Mouse (Mus musculus): ENCODE results near the gene Acot5. TPM values are rescaled to one million over a fixed set of nuclear protein-coding genes. Genes with fewer than 3 reads are reported as not detected.
"Not testable (repeated sequence)": the region's sequence is repeated elsewhere in the genome, so short reads cannot be mapped to it uniquely, and the experiment has no call there.

The Acot5 gene
- total and polyA plus RNA-seq, 3 experiments, result 0.23 to 0.52 (median 0.35) TPM

DNA sequence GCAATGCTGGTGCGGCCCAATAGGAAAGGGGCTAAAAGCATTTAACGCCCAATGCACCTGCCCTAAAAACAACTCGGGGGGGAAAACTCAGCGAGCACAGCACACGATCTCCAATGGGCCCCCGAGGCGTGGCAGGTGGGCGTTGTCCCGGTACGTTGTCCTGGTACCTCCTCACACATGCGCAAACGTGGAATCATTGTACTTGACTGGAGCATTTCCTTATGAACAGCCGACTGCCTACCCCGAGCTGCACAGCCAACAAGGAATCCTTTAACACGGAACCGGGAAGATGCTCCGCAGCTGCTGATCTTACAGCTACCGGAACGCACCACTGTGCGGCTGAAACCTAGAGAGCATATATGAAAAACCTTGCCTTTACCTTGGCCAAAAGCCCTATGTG lies 6.8 kb upstream of the Acot5 start:
- DNase-seq, result no peak

DNA sequence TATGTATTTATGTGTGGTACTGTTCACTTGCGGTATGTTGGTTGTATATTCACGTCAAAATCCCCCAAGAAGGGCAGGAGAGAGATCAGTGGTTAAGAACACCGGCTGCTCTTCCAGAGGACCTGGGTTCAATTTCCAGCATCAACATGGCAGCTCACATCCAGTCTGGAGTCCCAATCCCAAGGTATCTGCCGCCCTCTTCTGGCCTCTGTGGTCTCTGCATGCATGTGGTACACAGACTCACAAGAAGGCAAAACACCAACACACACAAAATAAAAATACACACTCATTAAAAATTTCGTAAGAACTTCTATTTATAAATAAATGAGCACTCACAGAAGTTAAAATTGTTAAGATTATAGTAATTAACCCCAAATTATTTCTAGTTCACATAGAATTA lies 5.9 kb upstream of the Acot5 start:
- DNase-seq, result no peak

DNA sequence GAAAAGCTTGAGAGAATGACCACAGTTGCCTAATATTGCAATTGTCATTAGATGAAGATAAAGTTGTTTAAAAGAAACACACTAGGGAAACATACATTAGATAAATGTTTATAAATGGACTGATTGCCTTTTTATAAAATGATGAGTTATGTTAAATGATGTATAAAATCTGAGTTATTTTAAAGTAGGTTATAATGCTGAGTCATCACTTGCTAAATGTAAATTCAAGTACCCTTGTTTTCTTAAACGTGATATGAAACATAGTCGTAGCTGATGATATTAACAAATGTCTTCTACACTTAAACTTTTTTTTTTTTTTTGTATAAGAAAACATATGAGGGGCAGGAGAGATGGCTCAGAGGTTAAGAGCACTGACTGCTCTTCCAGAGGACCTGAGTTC lies 5.3 kb upstream of the Acot5 start:
- no peak for DNase-seq

DNA sequence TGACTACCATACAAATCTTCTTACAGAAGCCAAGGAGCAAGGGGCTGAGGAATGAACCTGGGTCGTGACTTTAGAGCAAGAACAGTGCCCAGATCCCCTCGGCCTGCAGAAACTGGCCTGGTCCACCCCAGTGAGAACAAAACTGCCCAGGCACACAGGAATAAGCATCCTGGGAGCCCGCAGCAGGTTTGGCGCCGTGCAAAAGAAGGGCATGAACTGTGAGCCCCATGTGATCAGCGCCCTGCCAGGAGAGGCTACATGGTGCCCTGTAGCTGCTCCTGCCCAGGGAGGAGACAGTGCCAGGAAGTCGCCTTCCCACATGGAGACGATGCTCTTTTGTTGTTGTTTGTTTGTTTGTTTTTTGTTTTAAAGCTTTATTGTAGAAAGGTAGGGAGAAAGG lies 4.5 kb upstream of the Acot5 start:
- DNase-seq, result no peak

DNA sequence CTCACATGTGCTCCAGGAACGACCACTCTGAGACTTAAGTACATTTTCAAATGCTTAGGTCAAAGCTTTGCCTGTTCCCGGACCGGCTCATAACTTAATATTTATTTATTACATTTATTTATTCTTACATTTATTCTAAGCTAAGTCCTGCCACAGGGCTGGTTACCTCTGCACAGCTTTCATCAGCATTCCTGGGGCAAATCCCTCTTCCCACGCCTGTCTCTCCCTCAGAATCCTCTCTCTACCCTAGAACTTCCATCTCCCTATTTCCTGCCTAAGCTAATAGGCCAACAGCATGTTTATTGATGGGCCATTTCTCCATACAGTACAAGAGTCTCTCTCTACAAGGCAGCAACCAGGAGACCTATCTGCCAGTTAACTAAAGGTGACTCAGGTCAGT lies 1.4 kb upstream of the Acot5 start:
- no peak for DNase-seq

DNA sequence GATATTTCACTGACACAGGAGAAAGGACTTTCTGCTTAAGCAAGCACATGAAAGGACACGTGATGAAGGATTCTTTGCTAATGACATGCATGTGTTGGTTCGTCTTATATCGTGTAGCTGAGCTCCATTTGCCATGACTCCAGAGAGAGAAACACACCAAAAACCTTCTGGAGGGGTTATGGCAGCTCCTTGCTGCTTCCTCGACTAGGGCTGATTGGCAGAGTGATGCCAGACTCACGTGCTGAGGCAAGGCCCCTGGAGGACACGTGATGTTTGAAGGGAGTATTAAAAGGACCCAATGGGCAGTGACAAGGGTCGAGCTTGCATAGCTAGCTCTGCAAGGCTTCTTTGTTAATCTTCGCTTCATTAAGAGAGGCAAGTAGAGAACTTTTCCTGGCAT lies 829 bp upstream of the Acot5 start:
- DNase-seq, result no peak

DNA sequence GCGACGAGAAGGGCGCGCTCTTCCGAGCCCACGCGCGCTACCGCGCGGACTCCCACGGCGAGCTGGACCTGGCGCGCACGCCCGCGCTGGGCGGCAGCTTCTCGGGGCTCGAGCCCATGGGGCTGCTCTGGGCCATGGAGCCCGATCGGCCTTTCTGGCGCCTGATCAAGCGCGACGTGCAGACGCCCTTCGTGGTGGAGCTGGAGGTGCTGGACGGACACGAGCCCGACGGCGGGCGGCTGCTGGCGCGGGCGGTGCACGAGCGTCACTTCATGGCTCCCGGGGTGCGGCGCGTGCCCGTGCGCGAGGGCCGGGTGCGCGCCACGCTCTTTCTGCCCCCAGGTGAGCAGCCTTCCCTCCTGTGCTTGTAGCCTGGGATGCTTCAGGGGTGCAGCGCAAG lies 457 bp downstream of the Acot5 start:
- peak; percentile 67 for DNase-seq

DNA sequence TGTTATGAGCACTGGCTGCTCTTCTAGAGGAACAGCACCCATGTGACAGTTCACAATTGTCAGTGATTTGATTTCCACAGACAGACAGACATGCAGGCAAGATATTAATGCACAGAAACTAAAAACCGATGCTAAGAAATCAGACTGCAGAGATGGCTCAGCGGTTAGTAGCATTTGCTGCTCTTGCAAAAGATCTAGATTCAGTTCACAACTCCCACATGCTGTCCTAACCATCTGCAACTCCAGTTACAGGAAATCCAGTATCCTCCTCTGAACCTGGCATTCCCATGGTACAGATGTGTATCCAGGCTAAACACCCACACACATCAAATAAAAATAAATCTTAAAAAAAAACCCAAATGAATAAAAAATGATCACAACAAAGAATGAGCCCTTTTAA lies 2.6 kb downstream of the Acot5 start:
- no peak for DNase-seq

DNA sequence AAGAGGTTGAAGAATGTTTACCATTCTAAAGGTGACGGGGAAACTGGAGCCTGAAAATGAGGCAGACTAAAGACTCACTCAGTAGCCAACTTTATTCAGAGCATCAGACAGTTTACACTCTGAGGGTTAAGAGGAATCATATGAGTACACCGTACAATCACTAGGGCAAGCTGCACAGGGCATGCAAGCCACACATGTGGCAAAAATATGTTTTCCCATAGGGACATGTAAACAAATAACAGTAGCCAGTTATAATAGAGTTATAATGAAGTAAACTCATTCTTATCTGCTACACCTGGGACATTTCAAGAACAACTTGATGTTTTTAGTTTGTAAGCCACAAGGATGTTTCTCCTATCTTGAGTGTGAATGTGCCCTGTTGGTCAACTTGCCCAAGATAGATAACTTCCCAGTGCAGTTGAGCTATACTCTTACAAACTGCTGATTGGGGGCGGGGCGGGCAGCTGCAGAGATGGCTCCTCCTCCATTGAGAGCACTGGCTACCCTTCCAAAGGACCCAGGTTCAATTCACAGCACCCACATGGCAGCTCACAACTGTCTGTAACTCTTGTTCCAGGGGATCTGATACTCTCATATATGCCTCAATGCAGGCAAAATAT lies 8.4 kb downstream of the Acot5 start:
- no peak for DNase-seq

DNA sequence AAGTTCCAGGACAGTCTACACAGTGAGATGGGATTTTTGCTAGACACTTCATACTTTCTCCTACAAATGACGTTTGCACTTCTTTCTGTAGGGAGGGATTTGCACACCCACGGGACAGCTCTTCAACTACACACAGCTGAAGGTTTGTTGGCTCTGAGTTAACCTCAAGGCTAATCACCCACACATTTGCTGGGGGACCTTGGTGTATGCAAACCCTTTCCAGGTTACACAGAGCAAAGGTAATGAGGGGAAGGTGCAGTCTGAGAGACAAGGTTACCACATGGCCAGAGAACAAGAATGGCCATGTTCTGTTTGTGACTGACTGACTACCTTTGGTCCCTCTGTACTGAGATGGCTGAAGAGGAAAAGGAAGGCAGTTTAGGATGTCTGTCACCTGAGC lies 14.7 kb downstream of the Acot5 start:
- DNase-seq, result no peak

DNA sequence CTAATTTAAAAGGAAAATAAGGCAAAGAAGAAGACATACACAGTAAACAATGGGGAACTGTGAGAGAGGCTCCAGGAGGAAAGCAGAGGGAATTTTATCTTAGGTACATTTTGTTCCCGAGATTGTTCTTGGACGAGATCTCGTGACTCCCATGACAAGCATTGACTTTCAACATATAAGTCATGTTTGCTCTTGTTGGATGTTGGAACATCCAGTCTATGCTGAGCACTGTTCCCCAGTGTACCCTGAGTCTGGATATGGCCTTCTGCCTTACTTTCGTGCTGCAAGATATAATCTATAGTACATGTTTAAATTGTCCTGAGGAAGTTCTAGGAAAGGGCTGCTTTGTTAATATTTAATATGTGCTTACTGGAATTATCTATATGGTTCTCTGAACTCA lies 15.5 kb downstream of the Acot5 start:
- no peak for DNase-seq

DNA sequence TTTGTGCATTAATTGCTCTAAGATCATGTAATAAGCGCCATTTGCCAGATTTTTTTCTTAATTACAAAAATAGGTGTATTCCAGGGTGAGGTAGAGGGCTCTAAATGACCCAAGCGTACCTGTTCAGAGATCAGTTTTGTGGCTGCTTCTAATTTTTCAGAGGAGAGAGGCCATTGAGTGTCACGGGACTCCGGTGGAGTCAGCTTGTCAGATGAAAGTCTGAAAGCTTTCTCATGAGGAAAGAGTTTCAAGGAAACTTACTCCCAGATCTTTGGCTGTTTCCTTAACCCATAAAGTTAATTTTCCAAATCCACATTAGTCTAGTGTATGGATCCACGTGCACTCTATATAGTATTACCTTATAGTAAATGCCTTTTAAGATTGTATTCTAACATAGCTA lies 25.5 kb downstream of the Acot5 start:
- DNase-seq, result not testable (repeated sequence)

DNA sequence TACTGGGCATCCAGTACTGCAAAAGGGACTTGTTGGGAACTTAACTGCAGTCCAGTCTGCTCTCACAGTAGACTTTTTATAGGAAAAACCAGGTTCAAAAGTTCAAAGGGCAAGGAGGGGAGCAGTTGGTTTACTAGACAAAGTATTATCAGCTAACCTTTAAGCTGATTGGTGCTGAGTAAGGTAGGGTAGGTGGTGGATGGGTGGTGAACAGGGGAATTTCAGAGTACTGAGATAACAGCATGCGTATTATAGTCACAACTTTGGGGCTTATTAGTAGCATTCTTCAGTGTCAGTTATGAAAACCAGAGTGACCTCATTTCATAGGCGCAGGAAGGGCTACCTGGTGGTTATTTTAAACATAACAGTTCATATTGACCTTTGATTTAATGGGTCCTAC lies 30.5 kb downstream of the Acot5 start:
- no peak for DNase-seq

DNA sequence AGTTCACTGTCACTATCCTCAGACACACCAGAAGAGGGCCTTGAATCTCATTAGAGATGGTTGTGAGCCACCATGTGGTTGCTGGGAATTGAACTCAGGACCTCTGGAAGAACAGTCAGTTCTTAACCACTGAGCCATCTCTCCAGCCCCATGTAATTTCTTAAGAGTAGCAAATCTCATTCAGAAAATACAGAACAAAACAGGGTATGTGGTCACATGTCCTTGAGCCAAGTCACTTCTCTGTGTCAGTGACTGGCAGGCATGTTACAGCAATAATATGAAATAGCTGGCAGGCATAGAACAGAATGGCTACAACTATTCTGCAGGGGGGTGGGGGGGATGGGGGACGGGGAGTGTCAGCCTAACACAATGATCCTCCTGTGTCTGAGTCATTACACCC lies 30.9 kb downstream of the Acot5 start:
- DNase-seq, result peak; percentile 38

DNA sequence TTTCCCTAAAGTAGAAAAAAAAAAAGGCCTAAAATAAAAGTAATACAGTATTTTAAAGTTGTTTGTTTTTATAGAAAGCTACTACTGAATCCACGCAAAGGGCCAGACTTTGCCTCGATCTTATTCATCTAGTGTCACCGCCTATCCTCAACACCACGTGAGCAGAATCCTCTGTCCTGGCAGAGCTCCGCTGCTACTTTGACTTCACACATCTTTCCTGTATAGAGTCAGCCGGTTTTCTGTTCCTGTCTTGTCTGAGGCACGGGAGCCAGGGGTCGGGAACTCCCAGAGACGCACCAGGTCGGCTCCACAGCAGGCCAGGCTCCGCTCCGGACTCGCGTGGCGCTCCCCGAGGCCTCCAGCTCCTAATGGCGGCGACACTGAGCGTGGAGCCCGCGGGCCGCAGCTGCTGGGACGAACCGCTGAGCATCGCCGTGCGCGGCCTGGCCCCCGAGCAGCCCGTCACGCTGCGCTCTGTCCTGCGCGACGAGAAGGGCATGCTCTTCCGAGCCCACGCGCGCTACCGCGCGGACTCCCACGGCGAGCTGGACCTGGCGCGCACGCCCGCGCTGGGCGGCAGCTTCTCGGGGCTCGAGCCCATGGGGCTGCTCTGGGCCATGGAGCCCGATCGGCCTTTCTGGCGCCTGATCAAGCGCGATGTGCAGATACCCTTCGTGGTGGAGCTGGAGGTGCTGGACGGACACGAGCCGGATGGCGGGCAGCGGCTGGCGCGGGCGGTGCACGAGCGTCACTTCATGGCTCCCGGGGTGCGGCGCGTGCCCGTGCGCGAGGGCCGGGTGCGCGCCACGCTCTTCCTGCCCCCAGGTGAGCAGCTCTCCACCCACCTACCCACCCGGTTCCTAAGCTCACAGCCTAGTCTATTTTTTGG lies 31.7 kb downstream of the Acot5 start, which contains the start of gene Acot6:
Gene Acot6 (plus strand): TSS at position 51 of the 889 bp plus-strand sequence.
- DNase-seq, result peak; percentile 70

DNA sequence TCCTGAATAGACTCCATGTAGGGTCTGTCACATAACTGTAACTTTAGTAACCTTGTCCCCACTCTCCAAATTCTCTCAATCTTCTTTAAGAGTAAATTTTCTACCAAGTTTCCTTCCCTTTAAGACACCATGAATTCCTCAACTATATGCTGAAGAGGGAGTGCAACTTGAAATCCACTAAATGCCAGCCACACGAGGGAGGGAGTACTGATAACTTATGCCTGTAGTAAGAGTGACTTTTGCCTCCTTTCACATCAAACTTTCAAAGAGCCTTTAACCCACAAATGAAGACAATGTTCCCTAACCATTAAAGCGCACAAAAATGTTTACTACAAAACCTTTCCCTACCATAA lies 32.3 kb downstream of the Acot5 start:
- no peak for DNase-seq

DNA sequence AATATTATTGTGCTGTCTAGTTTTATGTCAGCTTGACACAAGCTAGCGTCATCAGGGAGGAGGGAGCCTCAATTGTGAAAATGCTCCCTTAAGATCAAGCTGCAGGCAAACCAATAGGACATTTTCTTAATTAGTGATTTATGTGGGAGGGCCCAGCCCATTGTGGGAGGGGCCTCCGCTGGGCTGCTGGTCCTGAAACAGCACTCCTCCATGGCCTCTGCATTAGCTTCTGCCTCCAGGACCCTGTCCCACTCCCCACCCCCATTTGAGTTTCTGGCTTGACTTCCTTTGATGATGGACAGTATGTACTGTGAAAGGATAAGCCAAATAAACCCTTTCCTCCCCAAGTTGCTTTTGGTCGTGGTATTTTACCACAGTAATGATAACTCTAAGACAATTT lies 37.9 kb downstream of the Acot5 start:
- no peak for DNase-seq

DNA sequence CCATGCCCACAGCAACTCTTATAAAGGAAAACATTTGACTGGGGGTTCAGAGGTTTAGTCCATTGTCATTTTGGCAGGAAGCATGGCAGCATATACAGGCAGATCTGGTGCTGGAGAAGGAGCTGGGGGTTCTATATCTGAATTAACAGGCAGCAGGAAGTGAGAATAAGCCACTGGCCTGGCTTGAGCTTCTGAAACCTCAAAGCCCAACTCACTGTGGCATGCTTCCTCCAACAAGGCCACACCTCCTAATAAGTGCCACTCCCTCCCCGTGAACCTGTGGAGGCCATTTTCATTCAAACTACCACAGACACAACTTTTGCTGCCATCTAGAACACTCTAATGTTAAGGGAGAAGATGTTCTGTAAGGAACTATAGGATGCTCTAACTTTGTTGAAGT lies 38.6 kb downstream of the Acot5 start:
- no peak for DNase-seq

DNA sequence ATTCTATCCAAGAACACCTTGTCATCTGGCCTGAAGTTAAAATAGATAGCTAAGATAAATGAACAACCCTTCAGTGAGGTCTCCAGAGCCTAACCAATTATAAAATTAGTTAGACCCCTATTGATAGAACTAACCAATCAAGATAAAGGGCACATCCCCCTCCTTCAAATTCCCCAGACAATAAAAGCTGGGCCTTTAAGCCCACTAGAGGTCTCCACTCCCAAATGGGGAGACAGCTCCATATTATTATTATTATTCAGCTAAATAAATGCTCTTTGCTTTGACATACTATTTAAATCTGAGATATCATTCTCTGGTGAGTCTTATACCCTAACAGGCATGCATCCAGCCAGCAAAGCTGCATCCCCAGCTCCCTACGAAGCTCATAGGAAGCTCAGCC lies 40.8 kb downstream of the Acot5 start:
- no peak for DNase-seq

DNA sequence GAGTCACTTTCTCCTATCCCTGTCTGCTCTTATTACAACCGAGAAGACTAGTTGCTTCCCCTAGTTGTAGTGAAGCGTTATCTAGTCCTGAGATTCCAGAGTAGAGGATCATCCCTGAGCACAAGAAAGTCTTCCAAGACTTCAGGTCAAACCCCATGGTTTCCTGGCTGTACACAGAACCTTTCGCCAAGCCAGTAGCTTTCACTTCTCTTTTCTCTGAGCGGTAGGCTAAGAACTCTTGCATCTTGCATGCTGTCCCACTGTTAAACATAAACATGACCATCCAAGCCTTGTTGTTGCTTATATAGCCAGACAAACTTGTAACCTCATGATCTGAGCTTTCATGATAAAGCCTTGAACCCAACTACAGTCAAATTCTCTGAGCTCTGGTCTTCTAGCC lies 41.7 kb downstream of the Acot5 start:
- no peak for DNase-seq

DNA sequence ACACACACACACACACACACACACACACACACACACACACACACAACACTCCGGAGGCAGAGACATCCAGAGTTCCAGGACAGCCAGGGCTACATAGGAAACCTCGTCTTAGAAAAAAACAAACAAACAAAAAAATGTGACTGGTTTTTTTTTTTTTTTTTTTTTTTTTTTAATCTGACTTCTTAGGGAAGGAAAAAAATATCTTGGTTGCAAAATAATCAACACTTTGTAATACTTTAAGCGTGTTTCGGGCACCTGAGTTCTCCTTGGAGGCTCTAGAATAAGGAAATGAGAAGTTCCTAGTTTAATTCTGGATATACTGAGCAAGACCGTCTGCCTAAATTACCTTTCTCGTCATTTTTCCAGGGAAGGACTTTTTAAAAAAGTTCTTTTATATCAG lies 44.6 kb downstream of the Acot5 start:
- no peak for DNase-seq

DNA sequence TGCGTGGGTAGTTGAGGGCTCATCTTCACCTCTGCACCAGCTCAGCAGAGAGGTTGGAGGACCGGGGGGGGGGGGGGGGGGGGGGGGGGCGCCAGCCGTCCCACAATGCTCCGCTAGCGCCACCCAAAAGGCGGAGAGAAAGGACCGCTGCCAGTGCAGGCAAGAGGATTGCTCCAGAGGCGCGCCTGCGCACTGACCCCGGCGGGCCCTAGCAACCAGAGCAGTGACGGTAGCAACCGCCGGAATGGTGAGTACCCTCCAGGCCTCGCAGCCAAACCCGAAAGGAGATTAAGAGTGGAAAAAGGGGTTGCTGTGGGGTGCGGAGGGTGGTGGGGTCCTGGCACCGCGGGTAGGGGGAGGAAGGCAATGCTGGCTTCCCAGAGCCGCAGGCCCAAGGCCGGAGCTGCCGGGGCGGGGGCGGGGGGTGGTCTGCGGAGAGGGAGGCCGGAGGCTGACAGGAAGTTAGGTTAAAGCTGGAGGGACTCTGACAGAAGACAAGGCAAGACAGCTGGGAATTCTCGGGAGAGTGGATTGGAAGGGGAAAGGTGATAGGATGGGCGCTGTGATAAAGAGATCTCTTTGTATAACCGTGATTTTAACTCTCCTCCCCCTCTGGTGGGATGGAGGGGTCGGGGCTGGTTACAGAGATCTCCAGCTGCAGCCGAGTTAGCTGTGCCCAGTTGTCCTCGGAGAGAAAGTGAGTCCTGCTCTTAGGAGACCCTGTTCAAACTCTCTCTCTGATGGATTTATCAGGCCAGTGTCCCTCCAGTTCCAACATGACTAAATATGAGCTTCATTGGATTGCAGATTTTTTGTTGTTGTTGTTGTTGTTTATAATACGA lies 45.2 kb downstream of the Acot5 start, which contains the start of gene Dnal1:
Gene Dnal1 (plus strand): TSS at position 214 of the 842 bp plus-strand sequence.
- DNase-seq, result peak; percentile 94

DNA sequence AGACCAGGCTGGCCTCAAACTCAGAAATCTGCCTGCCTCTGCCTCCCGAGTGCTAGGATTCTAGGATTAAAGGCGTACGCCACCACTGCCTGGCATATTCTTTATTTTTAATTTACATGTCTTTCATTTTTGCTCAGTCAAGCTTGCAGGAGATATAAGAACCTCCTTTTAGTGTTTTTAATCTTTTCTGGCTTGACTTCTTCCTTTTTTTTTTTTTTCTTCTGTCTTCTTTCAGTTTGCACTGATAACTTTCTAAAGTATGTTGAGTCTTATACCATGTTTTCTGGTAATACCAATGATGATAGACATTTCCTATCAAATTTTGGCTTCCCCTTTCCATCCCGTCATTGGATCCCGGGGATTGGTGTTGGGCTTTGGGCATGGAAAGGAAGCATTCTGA lies 50.5 kb downstream of the Acot5 start:
- no peak for DNase-seq
